Mouse (Mus musculus) cerebellum, postnatal 36 days (tissue): ENCODE measurements around the gene Trim9.

ENCODE experiments used
- DNase-seq, 2 experiments: peaks; one replicate each; pipeline ENCODE4 v3.0.0; 2021 to 2022; ENCODE audit warnings: mixed read lengths in 2 of 2

The Trim9 gene

GRCm38 (mm10) chr12:70208214-70208613, 139.2 kb downstream of the Trim9 start:
- DNase-seq = no peak

GRCm38 (mm10) chr12:70204433-70204832, 143.0 kb downstream of the Trim9 start:
- DNase-seq = no peak

GRCm38 (mm10) chr12:70201926-70202529, 145.4 kb downstream of the Trim9 start:
- DNase-seq = no peak

- DNase-seq = no peak
These were observed 151.1 kb downstream of the Trim9 start for GRCm38 (mm10) chr12:70196341-70196740.

GRCm38 (mm10) chr12:70195426-70195825, 152.0 kb downstream of the Trim9 start:
- DNase-seq = no peak
